Mouse (Mus musculus) forebrain, embryonic 16.5 days (tissue): ENCODE results near the gene Fam57b. TPM values are rescaled to one million over a fixed set of nuclear protein-coding genes. Genes with fewer than 3 reads are reported as not detected.

Experiments used
- ATAC-seq: fragments of 200-750 bp; cut with Nextera tagmentation; 2 replicates; pipeline ENCODE4 v1.8.0; 2017; ENCODE audit warnings: mild to moderate bottlenecking, moderate library complexity
- H3K27ac ChIP-seq: fragments of 300-500 bp; sonication (generic); 2 replicates; pipeline ENCODE4 v1.5.1; 2014; ENCODE audit warnings: low read length, control low read depth
- H3K27me3 ChIP-seq: fragments of 300-500 bp; sonication (generic); replicated peaks from 2 replicates; pipeline ENCODE4 v1.6.1; 2014; ENCODE audit warnings: low read length; ENCODE audit not compliant: control insufficient read depth, insufficient read depth
- H3K36me3 ChIP-seq: fragments of 300-500 bp; sonication (generic); 2 replicates; pipeline ENCODE4 v1.6.1; 2014; ENCODE audit not compliant: control insufficient read depth, insufficient read depth
- H3K4me1 ChIP-seq: fragments of 300-500 bp; sonication (generic); replicated peaks from 2 replicates; pipeline ENCODE4 v1.6.1; 2014; ENCODE audit warnings: low read length; ENCODE audit not compliant: control insufficient read depth, insufficient read depth
- H3K4me2 ChIP-seq: fragments of 300-500 bp; sonication (generic); 2 replicates; pipeline ENCODE4 v1.6.1; 2014; ENCODE audit warnings: mild to moderate bottlenecking, low read length, control low read depth
- H3K4me3 ChIP-seq: fragments of 300-500 bp; sonication (generic); replicated peaks from 2 replicates; pipeline ENCODE4 v1.5.1; 2014; ENCODE audit warnings: mild to moderate bottlenecking, low read length, control low read depth
- H3K9ac ChIP-seq: fragments of 300-500 bp; sonication (generic); replicated peaks from 2 replicates; pipeline ENCODE4 v1.6.1; 2014; ENCODE audit warnings: low read depth, low read length, control low read depth
- H3K9me3 ChIP-seq: fragments of 300-500 bp; sonication (generic); 2 replicates; pipeline ENCODE4 v1.6.1; 2016; ENCODE audit warnings: low read length; ENCODE audit not compliant: control insufficient read depth
- WGBS: fragments of 180-500 bp; shearing (Covaris S2); extraction: QIAGEN DNeasy Blood & Tissue Kit; methylation state at CpG from one replicate; pipeline ENCODE4 v1.1.7; 2014; 5-methylcytosine and 5-hydroxymethylcytosine counted together
- polyA plus RNA-seq: library from polyadenylated mRNA; unstranded; fragments of >200 nt; fragmentation: Nextera tagmentation; extraction: Ambion mirVana; gene quantifications from 2 replicates; pipeline ENCODE4 v1.2.1, GENCODE M21; 2015

The Fam57b gene
- polyA plus RNA-seq, 1 experiment from 2014 or later, result 40.4 TPM

- H3K27me3 ChIP-seq, result peaks cover 4% of the 10 kb centered on the region; the same call in 1 of the 2 replicates
- no peak overlapping the region for H3K4me2 ChIP-seq
- H3K36me3 ChIP-seq, result peaks cover 11% of the 10 kb centered on the region; the same call in 1 of the 2 replicates
- peaks cover 19% of the 10 kb centered on the region for H3K4me1 ChIP-seq
- H3K9ac ChIP-seq, result no peak overlapping the region
- H3K27ac ChIP-seq, result no peak overlapping the region
- WGBS, result 93% methylated on average over 6 of the region's 6 CpGs
- no peak for ATAC-seq
- no peak overlapping the region for H3K4me3 ChIP-seq
- H3K9me3 ChIP-seq, result no peaks in the 10 kb centered on the region
Measured at GRCm38 (mm10) chr7:126850161-126850560, 52.7 kb downstream of the Fam57b start.

- peaks cover 4% of the 10 kb centered on the region; the same call in 1 of the 2 replicates for H3K27me3 ChIP-seq
Measured at GRCm38 (mm10) chr7:126851192-126851591, 53.7 kb downstream of the Fam57b start.

GRCm38 (mm10) chr7:126853454-126853853 lies 56.0 kb downstream of the Fam57b start:
- Histone ChIP-seq H3K4me2 (no peak overlapping the region), H3K9me3 (no peaks in the 10 kb centered on the region), H3K27ac (no peak overlapping the region), H3K4me1 (peaks cover 9% of the 10 kb centered on the region), H3K27me3 (peaks cover 2% of the 10 kb centered on the region; the same call in 1 of the 2 replicates), H3K4me3 (no peak overlapping the region), H3K36me3 (peaks cover 11% of the 10 kb centered on the region; the same call in 1 of the 2 replicates), H3K9ac (no peak overlapping the region)
- 85% methylated on average over 5 of the region's 5 CpGs for WGBS
- ATAC-seq, result no peak

More at GRCm38 (mm10) chr7:126851192-126851591, 53.7 kb downstream of the Fam57b start:
- Histone ChIP-seq H3K9me3 (no peaks in the 10 kb centered on the region), H3K4me1 (peaks cover 19% of the 10 kb centered on the region), H3K4me2 (no peak overlapping the region), H3K36me3 (peaks cover 11% of the 10 kb centered on the region; the same call in 1 of the 2 replicates), H3K4me3 (no peak overlapping the region), H3K27ac (no peak overlapping the region), H3K9ac (no peak overlapping the region)
- no peak for ATAC-seq
- 41% methylated on average over 12 of the region's 12 CpGs for WGBS

- no peak overlapping the region for H3K9ac ChIP-seq
- H3K4me1 ChIP-seq, result peaks cover under 1% of the 10 kb centered on the region
- no peak overlapping the region for H3K4me3 ChIP-seq
- no peak overlapping the region for H3K4me2 ChIP-seq
- H3K36me3 ChIP-seq, result peaks cover 11% of the 10 kb centered on the region; the same call in 1 of the 2 replicates
- H3K27ac ChIP-seq, result no peak overlapping the region
- 71% methylated on average over 3 of the region's 3 CpGs for whole genome bisulfite sequencing
- H3K9me3 ChIP-seq, result no peaks in the 10 kb centered on the region
- ATAC-seq, result no peak
- H3K27me3 ChIP-seq, result no peaks in the 10 kb centered on the region
Measured at GRCm38 (mm10) chr7:126855641-126856040, 58.2 kb downstream of the Fam57b start.

GRCm38 (mm10) chr7:126856741-126857420 lies 59.4 kb downstream of the Fam57b start:
- Histone ChIP-seq H3K36me3 (peaks cover 11% of the 10 kb centered on the region; the same call in 1 of the 2 replicates), H3K9ac (no peak overlapping the region), H3K27me3 (no peaks in the 10 kb centered on the region), H3K4me1 (peaks cover 7% of the 10 kb centered on the region), H3K4me3 (no peak overlapping the region), H3K27ac (no peak overlapping the region), H3K9me3 (no peaks in the 10 kb centered on the region), H3K4me2 (no peak overlapping the region)
- ATAC-seq, result no peak
- 75% methylated on average over 9 of the region's 9 CpGs for WGBS

GRCm38 (mm10) chr7:126860987-126861386 lies 63.5 kb downstream of the Fam57b start:
- Histone ChIP-seq H3K4me1 (peaks cover 22% of the 10 kb centered on the region), H3K27me3 (no peaks in the 10 kb centered on the region), H3K27ac (no peak overlapping the region), H3K9me3 (no peaks in the 10 kb centered on the region), H3K4me2 (peak overlapping the region; percentile 87), H3K36me3 (peaks cover 3% of the 10 kb centered on the region; the same call in 1 of the 2 replicates), H3K4me3 (peak overlapping the region; percentile 76), H3K9ac (peak overlapping the region; percentile 67)
- no peak for ATAC-seq
- WGBS, result 69% methylated on average over 5 of the region's 5 CpGs

- H3K4me2 ChIP-seq, result peak within 1 kb of the TSS; percentile 87
- H3K27me3 ChIP-seq, result no peaks in the 10 kb centered on the region
- peak; percentile 92 for ATAC-seq
- peak within 1 kb of the TSS; percentile 67 for H3K9ac ChIP-seq
- H3K4me3 ChIP-seq, result peak within 1 kb of the TSS; percentile 76
- peaks cover 8% of the 10 kb centered on the region; the same call in 1 of the 2 replicates for H3K36me3 ChIP-seq
- peak within 1 kb of the TSS; percentile 87 for H3K27ac ChIP-seq
- H3K9me3 ChIP-seq, result no peaks in the 10 kb centered on the region
- 3% methylated on average over 42 of the region's 42 CpGs for WGBS
- H3K4me1 ChIP-seq, result peaks cover 22% of the 10 kb centered on the region
Measured at GRCm38 (mm10) chr7:126861429-126862130, 64.1 kb downstream of the Fam57b start, which contains the start of gene Hirip3. TSS of gene Hirip3 (plus strand) at chr7:126861972.

GRCm38 (mm10) chr7:126862147-126862784 lies 64.8 kb downstream of the Fam57b start, which contains the start of gene Ino80e:
TSS of gene Ino80e (minus strand) at chr7:126862377.
- Histone ChIP-seq H3K36me3 (peaks cover 12% of the 10 kb centered on the region), H3K27me3 (no peaks in the 10 kb centered on the region), H3K27ac (peak within 1 kb of the TSS; percentile 87), H3K9ac (peak within 1 kb of the TSS; percentile 67), H3K4me3 (peak within 1 kb of the TSS; percentile 76), H3K4me1 (peaks cover 22% of the 10 kb centered on the region), H3K4me2 (peak within 1 kb of the TSS; percentile 87), H3K9me3 (no peaks in the 10 kb centered on the region)
- peak; percentile 77 for ATAC-seq
- WGBS, result 0% methylated on average over 41 of the region's 41 CpGs

GRCm38 (mm10) chr7:126863791-126864190 lies 66.3 kb downstream of the Fam57b start:
- Histone ChIP-seq H3K9me3 (no peaks in the 10 kb centered on the region), H3K9ac (peak overlapping the region; percentile 67; the same call in 1 of the 2 replicates), H3K27ac (no peak overlapping the region), H3K4me3 (peak overlapping the region; percentile 76), H3K4me2 (peak overlapping the region; percentile 87), H3K4me1 (peaks cover 22% of the 10 kb centered on the region), H3K36me3 (peaks cover 20% of the 10 kb centered on the region), H3K27me3 (no peaks in the 10 kb centered on the region)
- no peak for ATAC-seq
- 67% methylated on average over 6 of the region's 6 CpGs for WGBS
